Mouse (Mus musculus) lung, adult 2 months (tissue): ENCODE data around the gene Klf4.

Source experiments
- CTCF ChIP-seq: fragments of 200-500 bp; IDR thresholded peaks from 2 replicates; pipeline ENCODE4 v1.5.1; 2011; ENCODE audit warnings: mild to moderate bottlenecking, low read length, control low read depth; ENCODE audit not compliant: insufficient read depth
- POLR2A ChIP-seq: fragments of 200-500 bp; IDR thresholded peaks from 2 replicates; pipeline ENCODE4 v1.6.1; 2011; ENCODE audit warnings: low read depth, mild to moderate bottlenecking, control low read depth, low read length, borderline replicate concordance; ENCODE audit errors: extremely low read depth

GRCm38 (mm10) chr4:55477210-55477759, 55.0 kb downstream of the Klf4 start:
- TF ChIP-seq POLR2A (no peak), CTCF (no peak)
